Mouse (Mus musculus): Measurements from ENCODE around the gene Haspin. TPM values are rescaled to one million over a fixed set of nuclear protein-coding genes. Genes with fewer than 3 reads are reported as not detected.
A peak's percentile ranks its signal among the peaks of the same experiment; 100 is the strongest.
"Not testable (repeated sequence)": the region's sequence is repeated elsewhere in the genome, so short reads cannot be mapped to it uniquely, and the experiment has no call there.

Haspin gene
- polyA plus RNA-seq, 1 experiment = 8.6 TPM

DNA sequence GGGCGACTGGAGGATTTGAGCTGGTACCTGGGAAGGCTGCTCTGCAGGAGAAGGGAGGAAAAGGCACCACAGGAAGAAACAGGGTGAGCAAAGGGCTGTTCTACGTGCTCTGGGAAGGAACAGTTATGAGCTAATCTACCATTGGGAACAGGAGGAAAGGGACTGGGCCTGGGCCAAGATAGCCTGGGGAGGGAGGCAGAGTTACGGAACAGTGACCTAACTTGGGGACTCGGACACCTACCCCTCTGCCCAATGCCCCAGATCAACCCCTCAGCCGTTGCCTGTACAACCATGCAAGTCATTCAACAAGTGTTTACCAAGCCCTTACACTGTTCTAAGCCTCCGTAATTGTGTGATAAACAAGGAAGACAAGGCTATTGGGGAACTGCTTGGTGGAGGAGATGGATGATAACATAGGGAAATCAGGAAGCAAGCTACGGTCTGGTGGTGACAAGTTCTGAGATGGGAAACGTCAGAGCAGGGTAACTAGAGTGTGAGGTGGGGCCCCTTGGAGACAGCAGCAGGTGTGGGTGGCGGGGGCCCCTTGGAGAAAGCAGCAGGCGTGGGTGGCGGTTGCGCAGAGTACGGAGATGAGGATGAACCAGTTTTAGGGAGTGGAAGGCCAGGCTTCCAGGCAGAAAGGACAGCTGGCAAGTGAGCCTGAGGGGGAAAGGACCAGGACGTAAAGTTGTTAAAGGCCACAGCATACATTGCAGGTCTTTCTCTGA is 29.0 kb downstream of the Haspin start:
- TF ChIP-seq POLR2A (IDR thresholded peaks at IDR 0.05; ENCODE audit: control insufficient read depth, extremely low read depth, insufficient read depth, low read length, poor library complexity) = no peak
- TF ChIP-seq CTCF (IDR thresholded peaks at IDR 0.05; ENCODE audit: borderline replicate concordance, control insufficient read depth, extremely low read depth, insufficient read depth, low read length, poor library complexity) = no peak

DNA sequence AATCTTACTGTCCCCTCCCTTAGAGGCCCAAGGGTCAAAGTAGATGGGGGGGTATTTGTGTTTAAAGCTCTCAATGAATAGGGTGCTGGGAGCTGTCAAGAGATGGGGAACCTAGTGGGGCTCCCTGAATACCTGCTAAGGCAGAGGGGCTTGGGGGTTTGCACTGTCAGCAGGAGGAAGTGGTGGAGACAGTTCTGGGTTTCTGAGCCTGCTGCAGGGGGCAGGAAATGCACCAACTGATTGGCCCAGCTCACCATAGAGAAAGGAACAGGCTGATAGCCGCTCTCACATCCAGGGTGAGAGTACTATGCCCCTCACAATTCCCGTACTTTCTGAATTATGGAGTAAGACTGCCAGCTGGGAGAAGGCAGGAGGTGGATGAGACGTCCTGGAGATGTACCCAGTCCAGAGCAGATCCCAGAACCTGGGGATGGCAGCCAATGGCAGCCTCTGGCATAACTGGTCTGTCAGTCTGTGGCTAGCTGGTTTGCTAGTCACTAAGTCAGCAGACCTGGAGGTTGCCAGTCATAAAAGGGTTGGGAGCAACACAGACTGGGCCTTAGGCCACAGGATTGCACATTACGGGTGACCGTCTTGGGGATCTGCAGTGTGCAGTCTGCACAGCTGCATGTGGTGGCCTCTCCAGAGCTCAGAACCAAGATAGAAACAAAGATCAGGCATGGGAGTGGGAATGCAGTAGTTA is 29.7 kb downstream of the Haspin start:
- no peak overlapping the region for H3K4me3 ChIP-seq (ENCODE audit: control insufficient read depth, insufficient read depth, low read length)
- 36% methylated on average over 5 of the region's 5 CpGs for WGBS
- H3K4me1 ChIP-seq (replicated peaks; ENCODE audit: control insufficient read depth, insufficient read depth, low read length) = peaks cover 25% of the 10 kb centered on the region
- no peaks in the 10 kb centered on the region for H3K27me3 ChIP-seq (ENCODE audit: control insufficient read depth, insufficient read depth, low read length)
- peak overlapping the region; percentile 38; the same call in 1 of the 2 replicates for H3K27ac ChIP-seq (ENCODE audit: control insufficient read depth, insufficient read depth, low read length)
- H3K36me3 ChIP-seq (ENCODE audit: control insufficient read depth, insufficient read depth, low read length) = no peaks in the 10 kb centered on the region
- TF ChIP-seq POLR2A (IDR thresholded peaks at IDR 0.05; ENCODE audit: control insufficient read depth, extremely low read depth, insufficient read depth, low read length, poor library complexity) = no peak
- no peak for TF ChIP-seq CTCF (IDR thresholded peaks at IDR 0.05; ENCODE audit: borderline replicate concordance, control insufficient read depth, extremely low read depth, insufficient read depth, low read length, poor library complexity)
- peak; percentile 59 for DNase-seq

More for the DNA sequence above, 29.0 kb downstream of the Haspin start:
- 78% methylated on average over 14 of the region's 14 CpGs for WGBS
- no peak for DNase-seq
- Histone ChIP-seq H3K4me3 (ENCODE audit: control insufficient read depth, insufficient read depth, low read length) (no peak overlapping the region), H3K27me3 (ENCODE audit: control insufficient read depth, insufficient read depth, low read length) (no peaks in the 10 kb centered on the region), H3K4me1 (replicated peaks; ENCODE audit: control insufficient read depth, insufficient read depth, low read length) (peaks cover 25% of the 10 kb centered on the region), H3K36me3 (ENCODE audit: control insufficient read depth, insufficient read depth, low read length) (no peaks in the 10 kb centered on the region), H3K27ac (ENCODE audit: control insufficient read depth, insufficient read depth, low read length) (peak overlapping the region; percentile 4; the same call in 1 of the 2 replicates)

GRCm38 (mm10) chr11:73107358-73107757 is 30.7 kb downstream of the Haspin start:
- DNase-seq = peak; percentile 57
- peaks cover 25% of the 10 kb centered on the region for H3K4me1 ChIP-seq (replicated peaks; ENCODE audit: control insufficient read depth, insufficient read depth, low read length)
- 37% methylated on average over 3 of the region's 3 CpGs for WGBS
- H3K36me3 ChIP-seq (ENCODE audit: control insufficient read depth, insufficient read depth, low read length); H3K27me3 ChIP-seq (ENCODE audit: control insufficient read depth, insufficient read depth, low read length); H3K27ac ChIP-seq (ENCODE audit: control insufficient read depth, insufficient read depth, low read length); H3K4me3 ChIP-seq (ENCODE audit: control insufficient read depth, insufficient read depth, low read length): not testable (repeated sequence)

- DNase-seq = no peak
- H3K36me3 ChIP-seq (ENCODE audit: control insufficient read depth, insufficient read depth, low read length) = no peaks in the 10 kb centered on the region
- 24% methylated on average over 3 of the region's 3 CpGs for WGBS
- H3K27ac ChIP-seq (ENCODE audit: control insufficient read depth, insufficient read depth, low read length) = no peak overlapping the region
- peaks cover 25% of the 10 kb centered on the region for H3K4me1 ChIP-seq (replicated peaks; ENCODE audit: control insufficient read depth, insufficient read depth, low read length)
- no peak overlapping the region for H3K4me3 ChIP-seq (ENCODE audit: control insufficient read depth, insufficient read depth, low read length)
- H3K27me3 ChIP-seq (ENCODE audit: control insufficient read depth, insufficient read depth, low read length) = no peaks in the 10 kb centered on the region
- no peak for TF ChIP-seq POLR2A (IDR thresholded peaks at IDR 0.05; ENCODE audit: control insufficient read depth, extremely low read depth, insufficient read depth, low read length, poor library complexity)
- TF ChIP-seq CTCF (IDR thresholded peaks at IDR 0.05; ENCODE audit: borderline replicate concordance, control insufficient read depth, extremely low read depth, insufficient read depth, low read length, poor library complexity) = no peak
Measured at GRCm38 (mm10) chr11:73105246-73105645, 32.8 kb downstream of the Haspin start.

DNA sequence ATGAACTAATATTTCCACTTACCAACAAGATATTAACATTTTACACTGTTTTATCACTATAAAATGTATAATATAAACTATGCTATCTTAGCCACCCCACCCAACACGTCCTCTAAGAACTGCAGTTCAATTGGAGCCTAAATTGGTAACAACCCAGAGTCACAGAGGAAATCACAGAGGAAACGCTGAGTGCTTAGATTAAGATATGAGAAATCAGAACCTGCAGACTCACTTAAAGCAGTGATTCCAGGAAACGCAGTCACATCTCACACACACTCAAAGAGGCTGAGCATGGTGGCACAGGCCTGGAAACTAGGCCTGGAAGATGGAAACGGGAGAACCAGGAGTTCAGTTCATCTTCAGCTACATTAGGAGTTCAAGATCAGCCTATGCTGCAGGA is 36.8 kb downstream of the Haspin start:
- Histone ChIP-seq H3K36me3 (ENCODE audit: control insufficient read depth, insufficient read depth, low read length) (no peaks in the 10 kb centered on the region), H3K4me1 (replicated peaks; ENCODE audit: control insufficient read depth, insufficient read depth, low read length) (0 out of 2 replicates have a peak, but pooled peaks cover 5% of the 10 kb centered on the region), H3K27me3 (ENCODE audit: control insufficient read depth, insufficient read depth, low read length) (no peaks in the 10 kb centered on the region), H3K4me3 (ENCODE audit: control insufficient read depth, insufficient read depth, low read length) (no peak overlapping the region), H3K27ac (ENCODE audit: control insufficient read depth, insufficient read depth, low read length) (no peak overlapping the region)
- WGBS = 51% methylated on average over 4 of the region's 4 CpGs
- TF ChIP-seq CTCF (IDR thresholded peaks at IDR 0.05; ENCODE audit: borderline replicate concordance, control insufficient read depth, extremely low read depth, insufficient read depth, low read length, poor library complexity) = no peak
- TF ChIP-seq POLR2A (IDR thresholded peaks at IDR 0.05; ENCODE audit: control insufficient read depth, extremely low read depth, insufficient read depth, low read length, poor library complexity) = no peak
- DNase-seq = no peak

DNA sequence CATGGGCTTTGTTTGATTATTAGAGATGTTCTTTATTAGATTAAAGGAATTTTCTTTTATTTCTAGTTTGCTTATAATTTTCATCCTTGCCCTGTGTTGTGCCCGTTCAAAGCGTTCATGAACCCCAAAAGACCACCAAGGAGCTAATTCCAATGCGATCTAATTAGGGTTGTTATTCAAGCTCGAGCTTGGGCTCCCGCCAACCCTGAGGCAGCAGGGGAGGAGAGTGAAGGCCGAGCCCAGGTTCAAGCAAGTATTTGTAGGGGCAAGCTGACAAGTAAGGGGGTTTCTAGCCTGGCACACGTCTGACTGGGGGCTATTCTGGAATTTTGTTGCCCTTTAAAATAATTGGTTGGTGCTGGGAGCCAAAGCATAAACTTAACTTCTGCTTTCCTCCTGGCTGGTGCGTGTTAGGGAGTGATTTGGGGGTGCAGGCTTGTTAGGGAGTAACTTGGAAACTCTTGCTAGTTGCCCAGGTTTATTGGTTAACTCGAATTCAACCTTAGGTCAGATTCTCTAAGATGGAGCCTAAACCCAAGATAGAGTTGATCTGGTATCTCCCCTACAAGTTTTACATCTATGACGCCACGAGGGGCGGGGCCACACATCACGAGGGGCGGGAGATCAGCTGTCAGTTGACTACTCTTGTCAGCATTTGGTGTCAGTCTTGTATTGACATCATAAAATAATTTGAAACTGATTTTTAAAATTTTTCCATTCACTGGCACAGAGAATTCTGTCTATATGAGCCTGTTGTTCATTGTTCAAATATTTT is 37.9 kb downstream of the Haspin start:
- Histone ChIP-seq H3K36me3 (ENCODE audit: control insufficient read depth, insufficient read depth, low read length) (no peaks in the 10 kb centered on the region), H3K27ac (ENCODE audit: control insufficient read depth, insufficient read depth, low read length) (no peak overlapping the region), H3K4me3 (ENCODE audit: control insufficient read depth, insufficient read depth, low read length) (no peak overlapping the region), H3K4me1 (replicated peaks; ENCODE audit: control insufficient read depth, insufficient read depth, low read length) (peaks cover 16% of the 10 kb centered on the region), H3K27me3 (ENCODE audit: control insufficient read depth, insufficient read depth, low read length) (no peaks in the 10 kb centered on the region)
- 91% methylated on average over 14 of the region's 14 CpGs for WGBS
- no peak for TF ChIP-seq POLR2A (IDR thresholded peaks at IDR 0.05; ENCODE audit: control insufficient read depth, extremely low read depth, insufficient read depth, low read length, poor library complexity)
- TF ChIP-seq CTCF (IDR thresholded peaks at IDR 0.05; ENCODE audit: borderline replicate concordance, control insufficient read depth, extremely low read depth, insufficient read depth, low read length, poor library complexity) = no peak
- no peak for DNase-seq

Measured in thymus, adult 2 months (tissue).